Mouse (Mus musculus): ENCODE results near the gene Eme2. TPM values are rescaled to one million over a fixed set of nuclear protein-coding genes. Genes with fewer than 3 reads are reported as not detected.

The Eme2 gene
- total RNA-seq, 2 experiments from 2014 or later = 58.1 to 61.6 TPM

GRCm38 (mm10) chr17:24898041-24898854 is 3.4 kb upstream of the Eme2 start:
- intact Hi-C loops (cut with DNase I) = no loop called here
- DNase-seq (ENCODE audit: low spot score in 2 of 2) = no peak

- no peak for DNase-seq (ENCODE audit: low spot score in 2 of 2)
- intact Hi-C loops (cut with DNase I) = no loop called here
These were observed 2.7 kb upstream of the Eme2 start for GRCm38 (mm10) chr17:24897600-24897999.

- intact Hi-C loops (cut with DNase I) = no loop called here
- no peak for DNase-seq (ENCODE audit: low spot score in 2 of 2)
These were observed 2.0 kb upstream of the Eme2 start for GRCm38 (mm10) chr17:24896993-24897269.

DNA sequence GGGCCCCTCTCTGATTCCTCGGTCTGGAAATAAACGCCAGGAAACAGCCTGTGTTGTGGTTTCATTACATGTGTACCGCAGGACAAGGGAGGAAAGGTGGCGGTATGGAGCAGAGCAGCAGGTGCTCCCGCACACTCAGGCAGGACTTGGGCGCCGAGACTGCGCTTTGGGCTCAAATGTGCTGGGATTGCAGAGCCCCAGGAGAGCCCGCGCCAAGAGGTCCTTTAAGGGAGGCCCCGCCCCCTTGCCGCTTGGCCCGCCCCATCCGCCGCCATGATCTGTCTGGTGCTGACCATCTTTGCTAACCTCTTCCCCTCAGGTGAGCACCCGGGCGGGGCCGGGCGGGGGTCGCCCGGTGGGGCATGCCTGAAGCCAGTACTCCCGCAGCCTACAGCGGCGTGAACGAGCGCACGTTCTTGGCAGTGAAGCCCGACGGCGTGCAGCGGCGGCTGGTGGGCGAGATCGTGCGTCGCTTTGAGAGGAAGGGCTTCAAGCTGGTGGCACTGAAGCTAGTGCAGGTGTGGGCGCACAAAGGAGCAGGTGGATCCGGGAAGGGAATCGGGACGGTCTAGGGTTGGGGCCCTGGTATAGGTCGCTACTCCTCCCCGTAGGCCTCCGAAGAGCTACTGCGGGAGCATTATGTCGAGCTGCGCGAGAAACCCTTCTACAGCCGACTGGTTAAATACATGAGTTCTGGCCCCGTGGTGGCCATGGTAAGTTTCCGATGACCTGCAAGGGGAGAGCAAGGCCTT is 1.5 kb upstream of the Eme2 start, which contains the start of gene Nme3:
Nme3 (plus strand) TSS at position 260 of the 752 bp plus-strand sequence.
- peak; percentile 75 for DNase-seq (ENCODE audit: low spot score in 2 of 2)
- intact Hi-C loops (cut with DNase I) = no loop called here

DNA sequence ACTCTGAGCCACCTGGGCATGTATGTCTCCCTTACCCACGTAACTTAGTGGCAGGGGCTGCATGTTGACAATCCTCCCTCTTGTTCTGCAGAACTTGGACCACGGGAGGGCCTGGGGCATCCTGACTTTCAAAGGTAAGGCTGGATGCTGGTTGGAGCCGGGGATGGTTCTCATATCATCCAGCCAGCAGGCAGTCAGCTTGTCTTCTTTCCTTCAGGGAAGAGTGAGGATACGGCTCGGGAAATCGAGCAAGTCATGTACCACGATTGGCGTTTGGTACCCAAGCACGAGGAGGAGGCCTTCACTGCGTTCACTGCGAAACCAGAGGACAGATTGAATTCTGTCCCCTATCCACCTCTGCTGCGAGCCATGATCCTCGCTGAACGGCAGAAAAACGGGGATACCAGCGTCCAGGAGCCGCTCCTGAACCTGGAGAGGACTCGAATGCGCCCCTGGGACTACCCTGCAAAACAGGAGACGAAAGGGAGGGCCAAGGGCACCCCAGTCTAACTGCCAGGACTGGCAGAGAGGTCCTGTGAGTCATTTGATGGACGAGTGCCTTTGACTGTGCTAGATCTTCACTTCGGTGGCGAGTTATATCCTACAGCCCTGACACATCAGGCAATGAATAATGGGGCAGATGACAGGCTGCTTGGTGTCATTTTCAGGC is 819 bp upstream of the Eme2 start:
- DNase-seq (ENCODE audit: low spot score in 2 of 2) = no peak
- intact Hi-C loops (cut with DNase I) = no loop called here

DNA sequence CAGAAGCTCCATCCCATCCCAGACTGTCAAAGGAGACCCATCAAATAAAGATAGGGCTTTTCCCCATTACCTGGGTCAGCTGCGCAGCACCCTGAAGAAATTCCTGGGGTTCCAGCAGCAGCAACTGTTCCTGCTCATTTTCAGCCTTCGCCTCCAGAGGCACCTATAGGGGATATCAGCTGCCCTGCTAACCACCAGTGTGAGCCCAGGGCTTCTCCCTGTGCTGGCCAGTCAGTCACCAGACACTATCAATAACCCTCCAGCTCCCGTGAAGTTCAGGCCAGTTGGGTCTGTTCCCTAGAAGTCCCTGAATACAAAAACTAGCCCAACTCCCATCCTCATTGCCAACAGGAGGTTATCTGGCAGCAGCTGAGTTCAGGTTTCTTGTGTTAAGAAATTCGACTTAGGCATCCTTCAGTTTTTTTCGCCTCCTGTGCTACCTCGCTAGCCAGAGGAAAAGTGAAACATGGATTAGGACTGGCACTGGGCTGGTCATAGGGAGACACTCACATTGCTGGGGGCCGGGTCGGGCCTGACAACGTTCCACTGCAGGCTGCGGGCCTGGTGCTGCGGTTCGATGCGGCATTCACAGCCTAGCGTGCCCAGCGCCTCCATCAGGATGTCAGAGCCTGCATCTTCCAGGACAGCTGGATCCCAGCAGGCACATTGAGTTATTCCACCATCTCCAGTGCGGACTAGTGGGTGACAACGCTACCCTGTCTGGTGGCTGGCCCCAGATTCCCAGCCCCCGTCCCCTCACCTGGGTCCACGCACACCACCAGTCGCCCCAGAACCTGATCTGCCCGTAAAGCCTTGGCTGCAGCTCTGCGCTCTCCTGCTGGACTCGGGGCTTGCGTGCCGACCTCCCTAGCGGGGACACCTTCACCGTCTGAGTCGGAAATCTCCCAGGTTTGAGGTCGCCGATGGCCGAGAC is 559 bp downstream of the Eme2 start:
- DNase-seq (ENCODE audit: low spot score in 2 of 2) = no peak
- intact Hi-C loops (cut with DNase I) = no loop called here

DNA sequence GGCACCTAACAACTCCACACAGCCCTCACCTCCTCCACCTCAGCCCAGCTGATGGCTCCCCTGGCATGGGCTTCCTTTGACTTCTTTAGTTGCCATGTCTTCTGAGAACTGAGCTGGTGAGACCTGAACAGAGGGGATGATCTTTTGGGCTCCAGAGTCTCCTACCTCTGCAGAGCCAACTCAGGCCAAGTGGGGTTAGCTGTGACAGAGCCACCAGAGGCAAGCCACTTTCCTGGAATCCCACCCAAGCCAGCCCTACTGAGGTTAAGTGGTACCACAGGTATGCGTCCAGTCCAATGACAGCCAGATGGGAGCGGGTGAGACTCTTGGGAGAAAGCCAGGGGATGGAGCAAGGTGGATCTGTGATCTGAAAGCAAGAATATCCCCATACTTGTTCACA is 1.6 kb downstream of the Eme2 start:
- DNase-seq (ENCODE audit: low spot score in 2 of 2) = no peak
- intact Hi-C loops (cut with DNase I) = no loop called here

DNA sequence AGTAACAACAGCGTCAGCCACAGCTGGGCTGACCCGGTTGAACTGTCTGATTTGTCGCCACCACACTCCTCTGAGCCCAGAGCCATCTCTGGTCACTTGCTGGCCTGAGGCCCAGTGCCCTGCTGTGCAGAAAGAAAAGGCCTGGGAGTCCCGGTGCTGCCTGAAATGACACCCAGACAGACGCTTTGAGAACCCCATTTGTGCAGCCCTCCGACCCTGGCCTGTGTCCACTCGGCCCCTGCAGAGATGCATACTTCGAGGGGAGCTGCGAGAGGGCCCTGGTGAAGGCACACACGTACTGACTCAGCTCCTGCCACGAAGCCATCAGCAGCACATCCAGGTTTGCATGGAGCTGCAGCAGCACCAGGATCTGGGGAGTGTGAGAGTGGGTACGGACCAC is 2.1 kb downstream of the Eme2 start:
- no peak for DNase-seq (ENCODE audit: low spot score in 2 of 2)
- intact Hi-C loops (cut with DNase I) = no loop called here

GRCm38 (mm10) chr17:24891321-24891720 is 3.6 kb downstream of the Eme2 start:
- no peak for DNase-seq (ENCODE audit: low spot score in 2 of 2)
- intact Hi-C loops (cut with DNase I) = no loop called here

DNA sequence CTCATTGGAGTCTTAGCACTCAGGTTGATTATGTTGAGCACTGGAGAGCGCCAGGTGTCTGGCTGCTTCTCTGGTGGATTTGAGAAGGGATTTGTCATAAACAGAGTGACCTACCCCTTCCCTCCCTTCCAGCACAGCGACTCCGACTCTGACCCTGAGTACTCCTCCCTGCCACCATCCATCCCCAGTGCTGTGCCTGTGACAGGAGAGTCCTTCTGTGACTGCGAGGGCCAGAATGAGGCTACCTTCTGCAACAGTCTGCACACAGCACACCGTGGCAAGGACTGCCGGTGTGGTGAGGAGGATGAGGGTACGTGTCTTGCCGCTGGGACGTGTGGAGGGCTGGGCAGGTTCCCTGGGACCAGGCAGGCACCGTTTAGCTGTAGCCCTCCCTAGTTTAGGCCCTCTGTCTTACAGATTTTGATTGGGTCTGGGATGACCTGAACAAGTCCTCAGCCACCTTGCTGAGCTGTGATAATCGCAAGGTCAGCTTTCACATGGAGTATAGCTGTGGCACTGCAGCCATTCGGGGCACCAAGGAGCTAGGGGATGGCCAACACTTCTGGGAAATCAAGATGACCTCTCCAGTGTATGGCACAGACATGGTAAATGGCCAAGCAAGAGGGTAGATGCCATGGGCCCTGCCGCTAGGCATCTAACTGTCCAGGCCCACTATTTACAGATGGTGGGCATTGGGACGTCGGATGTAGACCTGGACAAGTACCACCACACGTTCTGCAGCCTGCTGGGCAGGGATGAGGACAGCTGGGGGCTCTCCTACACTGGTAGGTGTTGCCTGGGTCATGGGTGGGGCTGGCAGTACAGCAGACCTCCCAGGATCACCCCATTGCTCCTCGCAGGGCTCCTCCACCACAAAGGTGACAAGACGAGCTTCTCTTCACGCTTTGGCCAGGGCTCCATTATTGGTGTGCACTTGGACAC is 4.5 kb downstream of the Eme2 start:
- no peak for DNase-seq (ENCODE audit: low spot score in 2 of 2)
- intact Hi-C loops (cut with DNase I) = no loop called here

GRCm38 (mm10) chr17:24888862-24889261 is 6.0 kb downstream of the Eme2 start:
- intact Hi-C loops (cut with DNase I) = no loop called here
- no peak for DNase-seq (ENCODE audit: low spot score in 2 of 2)

- intact Hi-C loops (cut with DNase I) = no loop called here
- DNase-seq (ENCODE audit: low spot score in 2 of 2) = no peak
These were observed 7.4 kb downstream of the Eme2 start for GRCm38 (mm10) chr17:24887291-24888080.

DNA sequence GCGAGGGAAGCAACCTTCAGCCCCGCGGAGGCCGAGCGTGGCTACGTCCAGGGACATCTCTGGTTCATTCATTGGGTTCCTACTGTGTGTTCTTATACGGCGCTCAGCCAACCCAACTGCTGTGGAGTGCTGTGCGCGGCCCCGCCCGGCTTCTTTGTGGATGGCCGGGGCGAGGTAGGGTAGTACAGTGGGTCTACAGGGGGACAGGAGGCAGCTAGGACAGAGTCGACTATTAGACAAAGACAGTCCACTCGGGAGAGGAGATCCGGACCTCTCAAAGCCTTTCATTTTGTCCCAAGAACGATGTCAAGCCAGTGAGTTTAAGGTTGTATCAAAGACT is 8.0 kb downstream of the Eme2 start:
- no peak for DNase-seq (ENCODE audit: low spot score in 2 of 2)
- intact Hi-C loops (cut with DNase I) = no loop called here

DNA sequence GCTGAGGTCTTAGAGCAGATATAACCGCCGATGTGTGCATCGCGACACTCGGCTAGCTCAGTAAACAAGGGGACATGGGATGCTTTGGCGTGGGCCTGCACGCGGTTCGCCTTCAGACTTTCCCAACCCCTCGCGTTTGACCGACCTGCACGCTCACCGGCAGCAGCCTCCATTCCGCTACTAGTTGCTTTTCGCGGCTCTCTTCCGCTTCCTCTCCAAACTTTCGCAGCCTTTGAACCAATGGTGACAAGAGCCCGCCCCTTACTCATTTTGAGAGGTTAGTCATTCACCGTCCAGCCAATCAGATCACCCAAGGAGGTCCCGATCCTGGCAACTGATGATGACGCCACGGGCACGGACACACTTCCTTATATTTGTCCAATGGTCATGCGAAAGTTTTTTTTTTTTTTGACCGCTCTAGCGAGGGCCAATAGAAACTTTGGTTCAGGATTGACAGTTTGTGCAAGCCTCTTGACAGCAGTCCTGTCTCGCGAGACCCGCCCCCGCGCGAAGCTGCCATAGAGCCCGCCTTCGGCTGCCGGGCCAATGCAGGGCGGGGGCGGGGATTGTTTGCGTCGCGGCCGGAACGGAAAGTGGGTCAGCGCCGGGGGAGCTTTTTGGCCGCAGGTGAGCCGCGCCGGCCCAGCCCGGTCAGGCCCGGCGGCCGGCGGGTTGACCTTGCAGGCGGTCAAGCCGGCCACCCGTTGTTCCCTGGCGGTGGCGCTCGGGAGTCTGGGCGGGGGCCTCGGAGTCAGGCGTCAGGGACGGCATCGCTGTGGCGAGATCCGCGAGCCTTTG is 8.6 kb downstream of the Eme2 start, which contains the start of the genes Nubp2 and Spsb3:
Nubp2 (minus strand) TSS at position 216 of the 798 bp plus-strand sequence.
Spsb3 (plus strand) TSS at position 510 of the 798 bp plus-strand sequence.
- intact Hi-C loops (cut with DNase I) = no loop called here
- DNase-seq (ENCODE audit: low spot score in 2 of 2) = peak; percentile 99 to 100

GRCm38 (mm10) chr17:24885356-24886133 is 9.3 kb downstream of the Eme2 start:
- DNase-seq (ENCODE audit: low spot score in 2 of 2) = no peak
- intact Hi-C loops (cut with DNase I) = no loop called here

- intact Hi-C loops (cut with DNase I) = loop anchor here (5.0 kb wide), 1 partner anchor 137 kb away; no protein-coding TSS in a partner anchor
- no peak for DNase-seq (ENCODE audit: low spot score in 2 of 2)
These were observed 10.5 kb downstream of the Eme2 start for GRCm38 (mm10) chr17:24884391-24884790.

Measured in left cerebral cortex, postnatal 14 days (tissue).